Mouse (Mus musculus) megakaryocyte progenitor cell, adult 5-6 weeks (primary cell): Measurements from ENCODE around the gene Tssc4. TPM values are rescaled to one million over a fixed set of nuclear protein-coding genes. Genes with fewer than 3 reads are reported as not detected.
A peak's percentile ranks its signal among the peaks of the same experiment; 100 is the strongest.

Experiments used
- ATAC-seq: replicated peaks from 2 replicates; pipeline ENCODE4 v1.8.0; 2016; ENCODE audit warnings: mild to moderate bottlenecking, moderate TSS enrichment, inconsistent platforms; ENCODE audit not compliant: poor library complexity
- total RNA-seq, 2 experiments: library from RNA; stranded (forward) in 1 of 2; stranded (reverse) in 1 of 2; fragments of 157-497, 149-512 nt in 1 of 2; fragments of 200-1000 nt in 1 of 2; gene quantifications; 2 replicates each; pipeline versions ENCODE4 v1.2.3 to v1.2.4; 2015 to 2017

Gene Tssc4
- total RNA-seq, 2 experiments from 2014 or later, result 23.5 to 33.7 TPM

DNA sequence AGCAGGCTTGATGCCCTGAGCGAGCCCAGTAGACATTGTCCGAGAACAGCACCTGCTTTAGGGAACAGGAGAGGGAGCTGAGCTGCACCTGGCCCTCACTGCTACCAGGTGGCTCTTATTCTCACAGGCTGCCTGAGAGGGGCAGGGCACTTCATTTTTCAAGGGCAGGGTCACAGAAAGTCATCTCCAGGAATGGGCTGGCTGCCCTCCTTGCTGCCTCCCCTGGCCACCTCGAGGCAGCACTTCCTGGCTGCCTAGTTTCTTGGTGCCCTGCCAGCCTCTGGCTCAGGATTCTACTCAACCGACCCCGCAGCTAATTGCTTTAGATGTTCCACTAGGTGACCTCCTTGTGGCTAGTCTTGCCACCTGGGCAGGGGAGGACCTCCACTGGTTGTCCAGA lies 39.2 kb downstream of the Tssc4 start:
- no peak for ATAC-seq

- ATAC-seq, result no peak
Measured at GRCm38 (mm10) chr7:143108996-143109660, 40.1 kb downstream of the Tssc4 start.

- ATAC-seq, result no peak
Measured at GRCm38 (mm10) chr7:143109696-143110095, 40.6 kb downstream of the Tssc4 start.

DNA sequence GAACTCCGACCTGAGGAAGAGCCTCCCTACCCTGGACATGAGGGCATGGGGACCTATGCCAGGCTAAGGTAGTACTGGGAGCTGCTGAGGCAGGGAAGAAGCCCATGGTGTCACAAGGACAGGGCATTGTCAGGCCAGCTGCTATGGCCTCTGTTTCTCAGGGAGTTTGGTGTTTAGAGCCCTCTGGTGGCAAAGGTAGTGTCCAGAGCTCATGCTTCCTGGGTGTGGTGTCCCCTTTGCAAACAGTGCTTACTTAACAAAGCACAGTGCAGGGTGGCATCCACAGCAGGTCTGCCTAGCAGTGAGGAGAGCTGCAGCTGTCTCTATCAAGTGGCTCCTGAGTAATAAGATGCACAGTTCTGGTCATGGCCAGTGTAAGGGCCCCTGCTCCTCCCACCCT lies 41.8 kb downstream of the Tssc4 start:
- ATAC-seq, result 0 out of 2 replicates have a peak, but pooled peaks have one; percentile 33

- ATAC-seq, result peak; percentile 29; the same call in 1 of the 2 replicates
Measured at GRCm38 (mm10) chr7:143111719-143112118, 42.7 kb downstream of the Tssc4 start.

GRCm38 (mm10) chr7:143112395-143112794 lies 43.3 kb downstream of the Tssc4 start:
- ATAC-seq, result no peak

DNA sequence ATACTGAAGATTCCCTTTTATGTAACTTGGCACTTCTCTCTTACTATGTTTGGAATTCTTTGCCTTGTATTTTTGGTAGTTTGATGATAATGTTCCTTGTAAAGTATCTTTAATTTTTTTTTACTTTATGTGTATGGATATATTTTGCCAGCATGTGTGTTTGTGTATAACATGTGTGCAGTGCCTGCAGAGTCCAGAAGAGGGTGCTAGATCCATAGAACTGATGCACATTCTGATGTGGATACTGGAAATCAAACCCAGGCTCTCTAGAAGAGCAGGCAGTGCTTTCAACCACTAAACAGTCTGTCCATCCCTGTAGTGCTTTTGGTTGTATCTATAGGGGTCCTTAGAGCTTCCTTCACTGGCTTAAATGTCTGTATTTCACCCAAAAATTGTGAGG lies 45.7 kb downstream of the Tssc4 start:
- no peak for ATAC-seq

GRCm38 (mm10) chr7:143116521-143116920 lies 47.5 kb downstream of the Tssc4 start:
- no peak for ATAC-seq

DNA sequence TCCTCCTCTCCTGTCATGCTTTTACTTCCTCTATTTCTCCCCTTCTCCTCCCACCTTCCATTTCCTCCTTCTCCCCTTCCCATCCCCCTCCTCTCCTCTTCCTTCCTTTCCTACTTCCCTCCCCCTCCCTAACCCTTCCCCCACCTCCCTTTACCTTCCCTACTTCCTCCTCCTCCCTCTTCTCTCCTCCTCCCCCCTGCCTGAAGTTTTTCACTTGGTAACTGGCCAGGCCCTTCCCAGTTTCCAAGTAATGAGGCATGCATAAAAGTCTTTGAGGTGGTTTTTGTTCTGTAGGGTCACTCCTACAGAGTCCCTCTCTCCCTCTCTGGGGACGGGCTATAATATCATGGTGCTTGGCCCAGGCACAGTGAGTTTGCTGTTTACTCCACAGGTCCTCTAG lies 50.4 kb downstream of the Tssc4 start:
- ATAC-seq, result peak; percentile 40; the same call in 1 of the 2 replicates

- ATAC-seq, result 0 out of 2 replicates have a peak, but pooled peaks have one; percentile 7
Measured at GRCm38 (mm10) chr7:143119826-143120225, 50.8 kb downstream of the Tssc4 start.

Other genes with a start within 250 kb of the Tssc4 start
- not detected in 2 replicates for gene Th, start 138.1 kb upstream of the Tssc4 start, total RNA-seq (2015)
- not detected in 2 replicates for gene Th, start 138.1 kb upstream of the Tssc4 start, total RNA-seq (2017)
- gene Ascl2, start 100.0 kb upstream of the Tssc4 start, total RNA-seq (2015), result 0.67 and 1.0 TPM in 2 replicates
- 0.68 TPM in 1 of 2 replicates, not detected in the other for gene Ascl2, start 100.0 kb upstream of the Tssc4 start, total RNA-seq (2017)
- gene Tspan32, start 64.2 kb upstream of the Tssc4 start, total RNA-seq (2015), result 127 and 144 TPM in 2 replicates
- 98.1 and 105 TPM in 2 replicates for gene Tspan32, start 64.2 kb upstream of the Tssc4 start, total RNA-seq (2017)
- gene Cd81, start 16.5 kb upstream of the Tssc4 start, total RNA-seq (2015), result 118 and 140 TPM in 2 replicates
- gene Cd81, start 16.5 kb upstream of the Tssc4 start, total RNA-seq (2017), result 121 and 181 TPM in 2 replicates
- gene Trpm5, start 25.4 kb downstream of the Tssc4 start, total RNA-seq (2015), result not detected in 2 replicates
- gene Trpm5, start 25.4 kb downstream of the Tssc4 start, total RNA-seq (2017), result not detected in 2 replicates
- gene Kcnq1, start 37.1 kb downstream of the Tssc4 start, total RNA-seq (2015), result not detected in 2 replicates
- gene Kcnq1, start 37.1 kb downstream of the Tssc4 start, total RNA-seq (2017), result not detected in 2 replicates